Mouse (Mus musculus): Measurements from ENCODE around the gene Usp24.
"Not testable (repeated sequence)": the region's sequence is repeated elsewhere in the genome, so short reads cannot be mapped to it uniquely, and the experiment has no call there.

The Usp24 gene

DNA sequence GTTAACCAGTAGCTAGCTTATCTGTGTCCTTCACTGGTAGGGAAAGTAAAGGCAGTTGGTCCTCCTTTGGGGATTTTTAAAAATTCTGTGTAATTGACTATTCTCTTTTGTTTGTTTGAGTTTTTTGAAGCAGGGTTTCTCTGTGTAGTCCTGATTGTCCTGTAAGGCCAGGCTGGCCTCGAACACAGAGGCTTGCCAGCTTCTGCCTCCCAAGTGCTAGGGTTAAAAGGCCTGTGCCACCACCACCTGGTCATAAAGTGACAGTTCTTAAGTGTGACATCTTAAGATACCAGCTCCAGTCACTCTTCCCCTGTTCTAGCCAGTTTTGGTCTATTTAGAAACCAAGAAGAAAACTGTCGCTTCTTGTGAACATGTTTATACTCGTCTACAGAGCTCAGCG lies 2.2 kb downstream of the Usp24 start:
- DNase-seq (ENCODE audit: low read depth, low spot score): no peak

DNA sequence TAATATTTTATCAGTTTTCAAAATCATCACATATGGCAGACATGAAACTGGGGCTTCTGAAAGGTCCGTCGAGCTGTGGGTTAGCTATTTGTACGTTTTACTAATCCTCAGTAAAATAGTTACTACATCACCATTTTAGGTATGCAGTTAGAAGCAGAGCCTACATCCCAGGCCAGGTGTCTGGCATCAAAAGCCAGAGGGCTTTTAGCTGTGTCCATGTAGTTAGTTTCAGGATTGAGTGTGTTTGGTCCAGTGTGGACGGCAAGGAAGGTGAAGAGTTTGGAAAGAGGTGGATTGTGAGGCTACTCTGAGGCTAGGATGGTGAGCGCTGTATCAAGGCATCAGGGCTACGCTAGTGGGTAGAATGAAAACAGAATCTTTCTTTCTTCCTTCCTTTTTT lies 3.0 kb downstream of the Usp24 start:
- no peak for DNase-seq (ENCODE audit: low read depth, low spot score)

DNA sequence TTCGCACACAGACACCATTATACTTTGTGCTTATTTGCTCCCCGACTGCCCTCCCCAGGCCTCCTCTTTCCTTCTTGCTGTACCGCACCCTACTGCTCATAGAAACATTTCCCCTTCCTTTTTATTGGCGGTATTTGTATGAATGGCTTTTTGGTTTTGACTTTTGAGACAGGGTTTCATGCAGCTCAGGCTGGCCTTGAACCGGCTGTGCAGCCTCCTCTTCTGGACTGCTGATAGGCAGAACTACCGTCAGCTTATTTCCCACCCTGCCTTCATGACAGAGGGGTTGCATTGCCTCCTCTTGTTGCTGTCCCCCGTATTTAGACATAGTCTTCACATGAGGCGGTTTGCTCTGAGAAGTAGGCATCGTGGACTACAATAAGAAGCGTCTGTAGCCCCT lies 6.8 kb downstream of the Usp24 start:
- no peak for DNase-seq (ENCODE audit: low read depth, low spot score)

DNA sequence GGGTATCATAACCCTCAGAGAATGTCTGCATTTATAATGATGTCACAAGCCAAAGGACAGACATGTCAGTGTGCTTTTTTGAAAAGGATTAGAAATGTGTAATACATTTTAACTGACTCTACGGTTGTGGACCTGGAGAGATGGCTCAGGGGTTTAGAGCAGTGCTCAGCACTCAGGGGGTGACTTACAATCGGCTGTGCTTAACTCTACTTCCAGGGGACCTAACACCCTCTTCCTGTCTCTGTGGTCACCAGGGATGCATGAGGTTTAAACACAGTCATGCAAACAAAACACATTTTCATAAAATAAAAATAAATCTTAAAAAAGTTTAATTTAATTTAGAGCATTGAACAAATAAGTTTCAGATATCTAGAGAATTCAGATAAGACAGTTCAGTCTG lies 7.3 kb downstream of the Usp24 start:
- DNase-seq (ENCODE audit: low read depth, low spot score): no peak

DNA sequence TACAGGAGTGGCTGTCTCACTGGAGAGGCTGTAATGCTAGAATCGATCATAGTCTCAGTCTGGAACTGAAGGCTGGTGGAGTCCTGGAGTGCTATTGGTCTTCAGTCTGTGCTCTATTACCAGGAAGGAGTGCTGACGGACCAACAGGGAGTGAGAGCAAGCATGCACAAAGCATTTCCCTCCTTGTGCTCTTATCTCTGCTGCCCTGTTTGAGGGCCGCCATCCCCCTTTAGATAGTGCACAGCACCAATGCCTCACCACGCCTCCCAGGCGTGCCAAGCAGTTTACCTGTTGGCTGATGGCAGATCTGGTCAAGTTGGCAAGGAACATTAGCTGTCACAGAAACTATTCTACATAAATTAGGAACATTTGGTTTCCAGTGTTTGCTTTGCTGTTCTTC lies 11.4 kb downstream of the Usp24 start:
- DNase-seq (ENCODE audit: low read depth, low spot score): no peak

DNA sequence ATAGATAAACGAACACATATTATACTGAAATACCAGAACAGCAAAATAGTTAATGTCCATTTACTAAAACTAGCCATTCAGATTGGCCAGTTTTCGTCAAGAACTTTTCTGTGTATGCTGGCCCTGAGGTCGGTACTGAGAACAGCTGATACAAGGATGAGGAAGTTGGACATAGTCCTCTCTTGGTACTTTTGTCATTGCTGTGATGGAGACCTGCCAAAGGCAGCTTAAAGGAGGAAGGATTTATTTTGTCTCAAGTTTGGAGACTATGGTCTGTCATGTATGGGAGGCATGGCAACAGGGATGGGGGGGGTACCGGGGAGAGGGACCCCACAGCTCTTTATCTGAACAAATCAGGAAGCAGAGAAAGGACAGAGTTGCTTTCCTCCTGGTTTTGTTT lies 12.7 kb downstream of the Usp24 start:
- DNase-seq (ENCODE audit: low read depth, low spot score): no peak

DNA sequence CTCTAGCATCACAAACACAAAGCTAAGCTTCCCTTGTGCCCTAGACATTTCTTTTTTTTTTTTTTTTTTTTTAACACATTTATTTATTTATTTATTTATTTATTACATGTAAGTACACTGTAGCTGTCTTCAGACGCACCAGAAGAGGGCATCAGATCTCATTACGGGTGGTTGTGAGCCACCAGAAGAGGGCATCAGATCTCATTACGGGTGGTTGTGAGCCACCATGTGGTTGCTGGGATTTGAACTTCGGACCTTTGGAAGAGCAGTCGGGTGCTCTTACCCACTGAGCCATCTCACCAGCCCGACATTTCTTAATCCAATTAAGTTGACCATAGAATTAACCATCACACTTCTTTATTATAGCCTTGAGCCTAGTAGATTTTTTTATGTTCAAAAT lies 13.2 kb downstream of the Usp24 start:
- DNase-seq (ENCODE audit: low read depth, low spot score): peak; percentile 45

DNA sequence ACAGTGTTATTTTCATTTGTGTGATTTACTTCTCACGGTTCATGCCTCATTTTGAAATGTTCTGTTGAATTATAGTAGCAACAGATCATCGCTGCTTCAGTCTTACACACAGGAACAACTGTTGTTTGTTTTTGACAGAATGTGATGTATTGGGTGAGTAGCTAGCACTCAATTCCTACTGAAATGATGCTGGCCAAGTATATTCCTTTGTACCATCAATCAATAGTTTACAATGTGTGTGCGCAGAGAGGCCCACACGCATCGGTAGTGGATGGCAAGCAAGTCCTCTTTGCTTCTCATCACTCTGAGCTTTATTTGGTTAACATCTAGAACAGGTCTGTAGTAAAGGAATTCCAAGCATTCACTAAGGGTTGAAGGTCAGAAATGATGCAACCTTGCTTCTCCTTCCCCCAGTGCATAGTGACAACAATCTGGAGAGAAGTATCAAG lies 14.4 kb downstream of the Usp24 start:
- DNase-seq (ENCODE audit: low read depth, low spot score): no peak

DNA sequence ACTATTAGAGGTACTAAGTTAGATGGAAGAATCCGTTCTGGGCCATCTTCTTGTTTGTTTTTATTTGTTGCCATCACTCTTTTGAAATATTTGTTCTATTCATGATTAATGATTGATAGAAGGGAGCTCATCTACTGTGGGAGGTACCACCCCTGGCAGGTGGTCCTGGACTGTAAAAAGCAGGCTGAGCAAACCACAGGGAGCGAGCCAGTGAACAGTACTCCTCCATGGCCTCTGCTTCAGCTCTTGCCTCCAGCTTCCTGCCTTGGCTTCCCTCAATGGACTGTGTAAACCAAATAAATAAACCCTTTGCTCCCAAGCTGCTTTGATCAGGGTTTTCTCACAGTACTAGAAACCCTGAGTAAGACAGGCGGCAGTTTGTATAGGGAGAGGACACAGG lies 17.1 kb downstream of the Usp24 start:
- DNase-seq (ENCODE audit: low read depth, low spot score): no peak

DNA sequence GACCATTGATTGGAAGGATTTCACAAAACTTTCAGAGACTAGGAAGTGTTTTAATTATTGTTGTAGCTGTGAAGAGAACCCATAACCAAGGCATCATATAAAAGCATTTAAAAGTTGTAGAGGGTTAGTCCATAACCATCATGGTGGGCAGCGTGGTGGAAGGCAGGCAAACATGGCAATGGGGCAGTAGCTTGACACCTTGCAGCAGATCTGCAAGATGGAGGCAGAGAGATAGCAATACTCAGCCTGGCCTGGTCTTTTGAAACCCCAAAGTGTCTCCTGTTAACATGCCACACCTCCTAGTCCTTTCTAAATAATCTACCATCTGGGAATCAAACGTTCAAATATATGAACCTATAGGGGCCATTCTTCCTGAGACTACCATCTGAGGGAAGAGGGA lies 17.6 kb downstream of the Usp24 start:
- no peak for DNase-seq (ENCODE audit: low read depth, low spot score)

DNA sequence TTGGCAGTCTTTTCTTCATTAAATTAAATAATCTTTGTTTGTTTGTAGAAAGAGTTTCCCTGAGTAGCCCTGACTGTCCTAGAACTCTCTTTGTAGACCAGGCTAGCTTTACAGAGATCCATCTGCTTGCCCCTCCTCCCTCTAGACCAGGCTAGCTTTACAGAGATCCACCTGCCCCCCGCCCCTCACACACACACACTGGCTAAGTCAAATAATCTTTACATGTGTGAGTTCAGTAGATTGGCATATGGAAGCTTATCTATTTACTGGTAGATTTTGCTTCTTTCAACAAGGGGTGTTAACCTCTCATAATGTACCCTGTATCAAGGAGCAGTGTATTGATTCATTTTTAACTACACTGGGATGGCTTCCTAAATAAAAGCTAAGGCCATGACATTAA lies 19.8 kb downstream of the Usp24 start:
- no peak for DNase-seq (ENCODE audit: low read depth, low spot score)

DNA sequence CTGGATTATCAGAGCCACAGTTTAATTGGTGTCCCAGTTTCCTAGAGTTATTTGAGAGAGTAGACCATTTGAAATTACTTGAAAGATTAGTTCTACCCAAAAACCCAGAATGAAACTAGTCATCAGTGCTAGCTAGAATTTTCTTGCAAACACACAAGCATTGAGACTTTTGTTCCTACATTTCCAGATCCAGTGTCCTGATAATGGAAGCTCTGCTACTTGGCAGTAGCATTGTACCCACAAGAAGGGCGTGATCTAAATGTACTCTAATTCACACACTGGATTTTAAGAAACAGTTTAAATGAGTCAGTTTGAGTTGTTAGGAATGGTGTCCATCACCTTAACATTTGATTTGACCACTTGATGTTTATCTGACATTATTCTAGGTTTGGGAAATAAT lies 31.7 kb downstream of the Usp24 start:
- no peak for DNase-seq (ENCODE audit: low read depth, low spot score)

DNA sequence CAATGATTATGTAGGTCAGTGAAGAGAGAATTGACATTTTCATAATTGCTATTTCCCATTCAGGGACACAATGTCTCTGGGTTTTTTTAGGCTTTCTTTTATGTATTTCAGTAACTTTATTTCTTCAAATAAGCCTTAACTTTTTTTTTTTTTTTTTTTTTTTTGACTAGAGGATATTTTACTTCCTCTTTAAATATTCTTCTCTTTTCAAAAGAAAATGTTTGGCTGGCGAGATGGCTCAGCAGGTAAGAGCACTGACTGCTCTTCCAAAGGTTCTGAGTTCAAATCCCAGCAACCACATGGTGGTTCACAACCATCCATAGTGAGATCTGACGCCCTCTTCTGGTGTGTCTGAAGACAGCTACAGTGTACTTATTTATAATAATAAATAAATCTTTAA lies 39.0 kb downstream of the Usp24 start:
- not testable (repeated sequence) for DNase-seq (ENCODE audit: low read depth, low spot score)

DNA sequence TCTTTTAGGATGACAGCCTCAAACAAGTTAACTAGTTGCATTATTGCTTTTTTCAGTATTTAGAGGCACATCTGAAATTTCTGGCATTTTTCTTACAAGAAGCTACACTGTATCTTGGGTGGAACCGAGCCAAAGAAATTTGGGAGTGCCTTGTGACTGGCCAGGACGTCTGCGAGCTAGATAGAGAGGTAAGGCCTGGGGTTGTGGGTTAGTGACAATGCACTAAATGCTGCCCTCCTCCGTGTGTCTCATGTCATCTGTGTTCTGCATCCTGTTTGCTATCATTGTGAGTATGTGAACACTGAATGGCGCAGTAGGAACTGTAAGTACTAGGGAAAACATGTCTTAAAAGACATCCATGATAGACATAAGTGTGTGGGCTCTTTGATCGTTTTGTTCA lies 54.0 kb downstream of the Usp24 start:
- no peak for DNase-seq (ENCODE audit: low read depth, low spot score)

DNA sequence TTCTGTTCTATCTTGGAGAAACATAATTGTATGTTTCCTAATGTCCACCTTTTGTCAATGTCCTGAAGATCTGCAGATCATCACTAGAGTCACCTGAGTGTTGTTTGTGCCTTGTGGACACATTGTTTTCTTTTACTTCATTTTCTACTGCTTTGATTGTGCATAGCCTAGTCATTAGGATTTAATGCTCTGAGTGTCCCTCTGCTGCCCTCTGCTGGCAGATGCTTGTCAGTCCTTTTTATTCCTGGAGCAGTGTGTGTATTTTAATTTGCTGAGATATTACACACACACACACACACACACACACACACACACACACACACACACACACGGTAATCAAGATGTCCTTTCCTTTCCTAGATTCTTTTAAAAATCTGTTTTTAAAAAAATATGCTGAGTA lies 59.8 kb downstream of the Usp24 start:
- DNase-seq (ENCODE audit: low read depth, low spot score): peak; percentile 79

DNA sequence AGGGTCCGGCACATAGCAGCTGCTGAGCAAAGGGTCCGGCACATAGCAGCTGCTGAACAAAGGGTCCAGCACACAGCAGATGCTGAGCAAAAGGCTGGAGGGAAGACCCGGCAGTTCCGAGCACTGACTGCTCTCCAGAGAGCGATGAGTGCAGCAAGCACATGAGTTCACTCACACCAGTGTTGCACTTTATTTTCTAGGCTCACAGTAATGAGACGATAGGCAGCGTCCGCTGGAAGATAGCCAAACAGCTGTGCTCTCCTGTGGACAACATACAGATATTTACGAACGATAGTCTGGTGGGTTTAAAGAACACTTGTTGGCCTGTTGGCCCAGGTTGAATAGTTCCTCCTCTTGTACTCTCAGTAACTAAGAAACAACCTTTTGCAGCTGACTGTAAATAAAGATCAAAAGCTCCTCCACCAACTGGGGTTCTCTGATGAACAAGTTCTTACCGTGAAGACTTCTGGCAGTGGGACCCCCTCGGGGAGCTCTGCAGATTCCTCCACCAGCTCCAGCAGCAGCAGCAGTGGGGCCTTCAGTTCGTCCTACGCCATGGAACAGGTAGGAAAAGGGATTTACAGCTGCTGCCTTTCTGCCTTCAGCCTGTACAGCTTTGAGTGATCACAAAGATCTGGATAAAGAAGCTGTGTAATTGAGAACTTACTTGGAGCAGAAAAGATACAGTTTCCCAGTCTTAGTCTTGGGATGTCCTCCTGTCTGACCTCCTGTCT lies 63.0 kb downstream of the Usp24 start:
- DNase-seq (ENCODE audit: low read depth, low spot score): no peak

DNA sequence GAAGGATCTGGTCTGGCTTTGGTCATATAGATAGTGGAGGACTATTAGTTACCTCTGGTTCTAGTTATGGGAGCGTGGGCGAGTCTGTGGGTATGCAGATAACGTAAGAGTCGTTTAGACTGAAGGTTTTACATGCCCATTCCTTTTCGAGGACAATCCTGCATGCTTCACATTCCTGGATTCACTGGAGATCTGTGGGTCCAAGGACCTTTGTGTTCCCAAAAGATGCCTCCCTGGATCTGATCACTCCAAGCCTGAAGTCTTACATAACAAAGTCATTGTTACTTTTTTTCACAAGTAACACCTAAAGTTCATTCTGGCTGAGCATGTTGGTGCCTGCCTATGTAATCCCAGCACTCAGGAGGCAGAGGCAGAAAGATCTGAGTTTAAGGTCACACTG lies 65.1 kb downstream of the Usp24 start:
- DNase-seq (ENCODE audit: low read depth, low spot score): no peak

DNA sequence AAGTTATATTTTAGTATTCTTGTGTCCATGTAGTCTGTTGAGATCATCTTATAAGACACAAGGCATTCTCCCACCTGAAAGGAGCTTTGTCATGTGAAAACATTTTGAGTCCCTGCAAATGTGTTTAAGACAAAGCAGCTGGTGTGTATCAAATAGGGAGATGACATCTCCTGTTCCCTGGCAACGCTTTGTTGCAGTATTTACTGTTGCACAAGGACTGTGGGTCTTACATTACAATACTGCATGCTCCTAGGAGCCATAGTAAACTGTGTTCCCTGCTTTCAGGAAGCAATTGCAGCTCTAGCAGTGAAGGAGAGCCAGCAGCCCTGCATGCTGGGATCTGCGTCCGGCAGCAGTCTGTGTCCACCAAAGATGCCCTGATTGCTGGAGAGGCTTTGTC lies 73.9 kb downstream of the Usp24 start:
- no peak for DNase-seq (ENCODE audit: low read depth, low spot score)

DNA sequence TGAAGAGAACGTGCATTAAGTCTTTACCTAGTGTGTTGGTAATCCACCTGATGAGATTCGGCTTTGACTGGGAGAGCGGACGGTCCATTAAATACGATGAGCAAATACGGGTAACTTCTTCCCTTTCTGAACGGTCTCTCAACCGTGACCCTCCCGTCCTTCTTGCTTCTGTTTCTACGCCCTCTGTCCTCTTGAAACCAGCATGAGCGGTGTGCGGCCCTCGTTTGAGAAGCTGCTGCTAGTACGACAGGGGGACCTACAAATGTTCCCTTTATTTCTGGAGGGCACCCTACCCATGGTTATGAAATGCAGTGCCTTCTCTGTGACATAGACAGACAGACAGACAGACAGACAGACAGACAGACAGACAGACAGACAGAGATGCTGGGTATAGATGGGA lies 93.6 kb downstream of the Usp24 start:
- no peak for DNase-seq (ENCODE audit: low read depth, low spot score)

DNA sequence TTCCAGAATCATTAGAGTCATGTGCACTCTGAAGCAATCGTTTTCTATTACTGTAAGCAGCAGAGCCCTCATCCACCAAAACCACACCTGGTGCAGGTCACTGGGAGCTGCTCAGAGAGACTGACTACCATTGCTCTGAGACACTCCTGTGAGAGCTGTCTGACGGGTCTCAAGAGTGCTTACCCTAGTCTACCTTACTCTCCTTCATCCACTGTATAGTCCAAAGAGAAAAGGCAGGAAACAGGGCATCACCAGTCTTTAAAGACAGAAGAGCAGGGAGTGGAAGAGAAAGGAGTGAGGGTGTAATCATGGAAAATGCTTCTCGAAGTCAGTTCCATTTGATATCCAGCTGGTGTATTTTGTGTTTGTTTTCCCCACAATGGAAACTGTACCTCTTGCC lies 103.2 kb downstream of the Usp24 start:
- no peak for DNase-seq (ENCODE audit: low read depth, low spot score)

DNA sequence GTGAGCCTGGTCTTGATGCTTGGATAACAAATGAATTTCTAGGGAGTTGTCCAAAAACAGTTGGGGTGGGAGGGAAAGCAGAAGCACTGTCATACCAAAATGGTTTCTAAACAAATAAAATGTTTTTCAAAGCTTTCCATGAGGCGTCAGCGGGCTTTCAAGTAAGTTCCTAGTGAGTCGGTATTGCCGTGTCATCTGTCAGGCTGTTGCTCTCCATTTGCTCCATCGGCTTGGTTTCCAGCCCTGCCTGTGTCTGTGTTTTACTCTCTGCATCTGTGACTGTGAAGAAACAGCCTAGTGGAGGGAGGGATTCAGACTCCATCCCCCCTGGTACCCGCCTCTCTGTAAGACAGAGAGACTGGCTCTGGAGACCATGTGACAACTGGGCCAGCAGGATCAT lies 103.8 kb downstream of the Usp24 start:
- no peak for DNase-seq (ENCODE audit: low read depth, low spot score)

DNA sequence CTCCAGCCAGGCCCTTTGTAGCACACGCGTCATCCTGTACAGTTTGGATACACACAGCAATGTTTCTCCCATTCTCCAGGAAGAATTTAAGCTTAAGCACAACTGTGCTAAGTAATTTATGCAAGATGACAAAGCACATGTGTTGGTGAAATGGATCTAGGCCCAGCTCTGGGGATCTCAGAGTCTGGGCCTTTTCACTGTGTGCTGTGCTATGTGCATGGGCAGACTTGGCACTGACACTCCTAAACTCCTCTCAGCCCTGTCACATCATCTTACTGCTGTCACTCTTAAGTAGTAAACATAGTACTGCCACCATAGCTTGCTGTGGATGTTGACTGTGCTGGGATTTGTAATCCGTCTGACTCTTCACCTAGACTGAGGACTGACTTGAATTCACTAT lies 106.6 kb downstream of the Usp24 start:
- DNase-seq (ENCODE audit: low read depth, low spot score): no peak

DNA sequence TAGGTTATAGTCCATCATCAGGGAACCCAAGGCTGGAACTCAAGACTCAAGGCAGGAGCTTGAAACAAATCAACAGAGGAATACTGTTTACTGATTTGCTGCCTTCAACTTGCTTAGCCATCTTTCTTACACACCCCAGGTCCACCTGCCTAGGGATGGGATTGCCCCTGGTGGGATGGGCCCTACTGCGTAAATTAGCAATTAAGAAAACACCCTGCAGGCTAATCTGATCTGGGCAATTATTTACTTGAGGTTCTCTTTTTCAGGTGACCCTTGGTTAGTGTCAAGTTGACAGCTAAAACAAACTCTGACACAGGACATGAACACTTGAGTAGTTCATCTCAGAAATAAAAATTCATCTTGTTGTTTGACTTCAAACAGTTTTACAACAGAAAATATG lies 108.5 kb downstream of the Usp24 start:
- no peak for DNase-seq (ENCODE audit: low read depth, low spot score)

DNA sequence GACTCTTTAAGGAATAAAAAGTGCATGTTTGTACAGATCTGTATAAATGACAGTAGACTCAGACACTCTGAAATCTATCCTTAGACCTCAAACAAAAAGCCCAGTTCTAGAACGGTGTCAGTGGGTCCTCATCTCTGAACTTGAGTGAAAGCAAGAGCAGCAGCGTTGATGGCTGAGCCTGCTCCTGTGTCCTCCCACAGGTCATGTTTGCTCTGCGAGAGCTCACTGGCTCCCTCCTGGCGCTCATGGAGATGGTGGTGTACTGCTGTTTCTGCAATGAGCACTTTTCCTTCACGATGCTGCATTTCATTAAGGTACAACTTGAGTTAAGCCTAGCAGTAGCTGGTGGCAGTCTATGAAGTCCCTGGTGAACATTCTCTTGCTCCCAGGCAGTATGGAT lies 110.3 kb downstream of the Usp24 start:
- DNase-seq (ENCODE audit: low read depth, low spot score): no peak
